9 mouse cellular contexts compared by ENCODE assay signal in genomic region chr19:42325894-42326293, GRCm38 (mm10).
A peak's percentile ranks its signal among the peaks of the same experiment; 100 is the strongest.
DNase-seq lines count a peak whose midpoint lies in the region; ATAC-seq and TF ChIP-seq lines count a peak whose summit lies in the region.
"Had no signal": no experiment of that assay in that cellular context is flagged by ENCODE, and none has a peak within 500 bp of the region (broad histone marks: within the 10 kb centered on the region; RNA-seq: fewer than 3 reads in every experiment).

No protein-coding gene starts in this region.

- TF ChIP-seq POLR2A in myocyte (IDR thresholded peaks at IDR 0.05; ENCODE audit: insufficient read length, low read depth), result no peak

- POLR2A ChIA-PET in Patski (lab: Charles Lee), result no interaction called here

- H3K27ac ChIP-seq in intestine, embryonic 14.5 days (ENCODE audit: low read depth), result no peak overlapping the region
- no peak overlapping the region for H3K27ac ChIP-seq in intestine, postnatal 0 days (ENCODE audit: low read depth, low read length)
- no peak overlapping the region for H3K27ac ChIP-seq in kidney, embryonic 14.5 days (ENCODE audit: low read depth, low read length)
- no peak overlapping the region for H3K27ac ChIP-seq in intestine, embryonic 15.5 days
- H3K27ac ChIP-seq: hindbrain, embryonic 15.5 days had no signal

- H3K9me3 ChIP-seq in intestine, embryonic 14.5 days (ENCODE audit: control insufficient read depth, low read length), result no peaks in the 10 kb centered on the region
- H3K9me3 ChIP-seq in intestine, postnatal 0 days (ENCODE audit: control insufficient read depth), result no peaks in the 10 kb centered on the region
- H3K9me3 ChIP-seq in kidney, embryonic 14.5 days (ENCODE audit: control insufficient read depth, low read length), result no peaks in the 10 kb centered on the region
- H3K9me3 ChIP-seq in intestine, embryonic 15.5 days, result no peaks in the 10 kb centered on the region
- H3K9me3 ChIP-seq: hindbrain, embryonic 15.5 days had no signal

- no peak overlapping the region for H3K4me2 ChIP-seq in intestine, embryonic 14.5 days (ENCODE audit: low read length)
- H3K4me2 ChIP-seq in intestine, postnatal 0 days (replicated peaks; ENCODE audit: low read depth), result no peak overlapping the region
- H3K4me2 ChIP-seq in kidney, embryonic 14.5 days (replicated peaks; ENCODE audit: low read depth, low read length), result no peak overlapping the region
- H3K4me2 ChIP-seq in myocyte (ENCODE audit: low read depth), result no peak overlapping the region
- H3K4me2 ChIP-seq in intestine, embryonic 15.5 days (replicated peaks), result no peak overlapping the region
- H3K4me2 ChIP-seq: hindbrain, embryonic 15.5 days had no signal

- H3K9ac ChIP-seq in intestine, embryonic 14.5 days (ENCODE audit: low read length), result no peak overlapping the region
- H3K9ac ChIP-seq in intestine, postnatal 0 days (ENCODE audit: low read depth, low read length), result no peak overlapping the region
- no peak overlapping the region for H3K9ac ChIP-seq in kidney, embryonic 14.5 days (ENCODE audit: low read depth, low read length)
- no peak overlapping the region for H3K9ac ChIP-seq in intestine, embryonic 15.5 days
- H3K9ac ChIP-seq: hindbrain, embryonic 15.5 days had no signal

- H3K36me3 ChIP-seq in intestine, embryonic 14.5 days (ENCODE audit: control insufficient read depth, insufficient read depth, low read length), result no peaks in the 10 kb centered on the region
- no peaks in the 10 kb centered on the region for H3K36me3 ChIP-seq in intestine, postnatal 0 days (ENCODE audit: control insufficient read depth, insufficient read depth)
- H3K36me3 ChIP-seq in kidney, embryonic 14.5 days (ENCODE audit: control insufficient read depth, insufficient read depth, low read length), result no peaks in the 10 kb centered on the region
- H3K36me3 ChIP-seq in myocyte (ENCODE audit: control insufficient read depth, insufficient read depth), result no peaks in the 10 kb centered on the region
- H3K36me3 ChIP-seq in intestine, embryonic 15.5 days, result no peaks in the 10 kb centered on the region
- H3K36me3 ChIP-seq: hindbrain, embryonic 15.5 days had no signal

- H3K79me2 ChIP-seq in myocyte (ENCODE audit: control insufficient read depth, insufficient read depth), result no peaks in the 10 kb centered on the region

- peak; percentile 93 for DNase-seq in intestine, embryonic 14.5 days (ENCODE audit: low spot score)
- no peak for DNase-seq in Patski (ENCODE audit: low read depth, low spot score)
- peak; percentile 6 for DNase-seq in fibroblast of lung, adult 2 months (ENCODE audit: low read depth)
- no peak for DNase-seq in cerebellum, adult 18-20 months

- CTCF ChIA-PET in Patski (lab: Charles Lee), result interaction anchor here (0.9 to 1.1 kb wide), 2 partner anchors 9 kb away, joined by 3 read pairs; no protein-coding TSS in a partner anchor

- no peak for TF ChIP-seq CTCF in intestine, postnatal 0 days (IDR thresholded peaks at IDR 0.05; ENCODE audit: low read depth)
- TF ChIP-seq CTCF in Patski (IDR thresholded peaks at IDR 0.05), result no peak

- no peak overlapping the region for H3K4me3 ChIP-seq in intestine, embryonic 14.5 days (ENCODE audit: low read depth, low read length)
- no peak overlapping the region for H3K4me3 ChIP-seq in intestine, postnatal 0 days (ENCODE audit: low read depth, low read length)
- H3K4me3 ChIP-seq in kidney, embryonic 14.5 days (ENCODE audit: low read length), result no peak overlapping the region
- H3K4me3 ChIP-seq in myocyte, result no peak overlapping the region
- H3K4me3 ChIP-seq in intestine, embryonic 15.5 days (replicated peaks), result no peak overlapping the region
- H3K4me3 ChIP-seq: hindbrain, embryonic 15.5 days had no signal

- 4% methylated on average over 11 of the region's 11 CpGs for WGBS in intestine, embryonic 14.5 days
- 3% methylated on average over 11 of the region's 11 CpGs for WGBS in intestine, postnatal 0 days
- 4% methylated on average over 11 of the region's 11 CpGs for WGBS in kidney, embryonic 14.5 days
- WGBS in intestine, embryonic 15.5 days, result 3% methylated on average over 11 of the region's 11 CpGs

- no peak for ATAC-seq in intestine, embryonic 14.5 days (replicated peaks; ENCODE audit: low FRiP score, low TSS enrichment, low read depth)
- ATAC-seq in intestine, postnatal 0 days, result no peak
- ATAC-seq in Patski, result peak; percentile 79
- peak; percentile 64; the same call in 1 of the 2 replicates for ATAC-seq in kidney, embryonic 14.5 days (ENCODE audit: low FRiP score, low TSS enrichment)
- ATAC-seq in intestine, embryonic 15.5 days, result no peak

- no peaks in the 10 kb centered on the region for H3K27me3 ChIP-seq in intestine, embryonic 14.5 days (replicated peaks; ENCODE audit: control insufficient read depth, insufficient read depth, low read length)
- H3K27me3 ChIP-seq in intestine, postnatal 0 days (replicated peaks; ENCODE audit: control insufficient read depth, insufficient read depth, low read length), result no peaks in the 10 kb centered on the region
- H3K27me3 ChIP-seq in Patski, result peaks cover 36% of the 10 kb centered on the region
- no peaks in the 10 kb centered on the region for H3K27me3 ChIP-seq in kidney, embryonic 14.5 days (ENCODE audit: control insufficient read depth, insufficient read depth, low read length)
- H3K27me3 ChIP-seq in myocyte (ENCODE audit: control insufficient read depth, insufficient read depth, insufficient read length), result peaks cover 20% of the 10 kb centered on the region
- no peaks in the 10 kb centered on the region for H3K27me3 ChIP-seq in intestine, embryonic 15.5 days (replicated peaks)

- no peaks in the 10 kb centered on the region for H3K4me1 ChIP-seq in intestine, embryonic 14.5 days (replicated peaks; ENCODE audit: control insufficient read depth, insufficient read depth, low read length)
- no peaks in the 10 kb centered on the region for H3K4me1 ChIP-seq in intestine, postnatal 0 days (replicated peaks; ENCODE audit: control insufficient read depth, insufficient read depth, low read length)
- no peaks in the 10 kb centered on the region for H3K4me1 ChIP-seq in kidney, embryonic 14.5 days (ENCODE audit: control insufficient read depth, insufficient read depth, low read length)
- H3K4me1 ChIP-seq in intestine, embryonic 15.5 days (replicated peaks), result no peaks in the 10 kb centered on the region

- H3ac ChIP-seq in myocyte (ENCODE audit: control insufficient read depth, insufficient read length), result no peak overlapping the region

- in situ Hi-C loops in Patski (cut with MboI; ENCODE audit: low pct_unique_long_range_greater_than_20kb), result no loop called here

TF ChIP-seq in myocyte, 11 proteins besides CTCF, POLR2A, EP300 and RAD21:
- TF ChIP-seq POLR2AphosphoS2 (IDR thresholded peaks at IDR 0.05; ENCODE audit: insufficient read length, low read depth), result no peak
- TF ChIP-seq REST (IDR thresholded peaks at IDR 0.05; ENCODE audit: insufficient read depth, insufficient read length), result peak; percentile 80

Comparison
In these comparisons a context has a peak if more than half of its experiments do, and no peak if none do; other contexts are left out.
1. ATAC-seq: peak in Patski (single experiment) and kidney, embryonic 14.5 days (single experiment); none in intestine, embryonic 14.5 days (single experiment), intestine, postnatal 0 days (single experiment) and intestine, embryonic 15.5 days (single experiment).
2. DNase-seq: peak in intestine, embryonic 14.5 days (single experiment) and fibroblast of lung, adult 2 months (single experiment); none in Patski (single experiment) and cerebellum, adult 18-20 months (0 of 2).